Mouse (Mus musculus) E14TG2a.4 (cell line): Measurements from ENCODE around the gene Timm13.
A peak's percentile ranks its signal among the peaks of the same experiment; 100 is the strongest.

Experiments
- H3K27me3 ChIP-seq: 2 replicates; pipeline ENCODE4 v1.6.1; 2014; ENCODE audit warnings: low read length, control low read depth; ENCODE audit not compliant: insufficient read depth
- H3K36me3 ChIP-seq: 2 replicates; pipeline ENCODE4 v1.6.1; 2014; ENCODE audit warnings: low read length, control low read depth; ENCODE audit not compliant: insufficient read depth
- H3K4me1 ChIP-seq: replicated peaks from 2 replicates; pipeline ENCODE4 v1.6.1; 2014; ENCODE audit warnings: low read depth, low read length, control low read depth
- H3K4me3 ChIP-seq: replicated peaks from 2 replicates; pipeline ENCODE4 v1.5.1; 2014; ENCODE audit warnings: mild to moderate bottlenecking, low read length
- H3K9me3 ChIP-seq: 2 replicates; pipeline ENCODE4 v1.6.1; 2014; ENCODE audit warnings: low read length, control low read depth
- CTCF ChIP-seq: conservative IDR thresholded peaks from 2 replicates; pipeline ENCODE4 v1.5.1; 2014; ENCODE audit warnings: low read length
- NANOG ChIP-seq: IDR thresholded peaks from 2 replicates; pipeline ENCODE4 v1.6.1; 2014; ENCODE audit warnings: borderline replicate concordance, low read length, mixed read lengths
- POU5F1 ChIP-seq: IDR thresholded peaks from 2 replicates; pipeline ENCODE4 v1.6.1; 2014; ENCODE audit warnings: low read length, borderline replicate concordance

Gene Timm13

DNA sequence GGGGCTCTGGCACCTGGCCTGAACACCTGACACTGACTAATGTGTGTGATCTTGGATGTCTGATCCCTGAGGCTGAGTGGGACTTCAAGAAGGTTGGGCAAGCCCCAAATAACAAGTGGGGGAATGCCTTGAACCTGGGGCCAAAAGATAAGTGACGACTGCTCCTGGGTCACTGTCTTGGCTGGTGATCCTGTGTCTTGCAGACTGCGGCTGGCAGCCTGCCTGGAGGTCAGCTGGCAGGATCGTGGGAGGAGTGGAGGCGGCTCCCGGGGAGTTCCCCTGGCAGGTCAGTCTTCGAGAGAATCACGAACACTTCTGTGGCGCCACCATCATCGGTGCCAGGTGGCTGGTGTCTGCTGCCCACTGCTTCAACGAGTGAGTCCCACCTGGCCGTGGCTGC is 13.6 kb downstream of the Timm13 start:
- TF ChIP-seq CTCF (no peak), POU5F1 (no peak)
- no peak overlapping the region for H3K4me3 ChIP-seq
- H3K27me3 ChIP-seq, result peaks cover 65% of the 10 kb centered on the region
- peaks cover 2% of the 10 kb centered on the region; the same call in 1 of the 2 replicates for H3K9me3 ChIP-seq
- H3K4me1 ChIP-seq, result peaks cover 27% of the 10 kb centered on the region
- no peaks in the 10 kb centered on the region for H3K36me3 ChIP-seq

DNA sequence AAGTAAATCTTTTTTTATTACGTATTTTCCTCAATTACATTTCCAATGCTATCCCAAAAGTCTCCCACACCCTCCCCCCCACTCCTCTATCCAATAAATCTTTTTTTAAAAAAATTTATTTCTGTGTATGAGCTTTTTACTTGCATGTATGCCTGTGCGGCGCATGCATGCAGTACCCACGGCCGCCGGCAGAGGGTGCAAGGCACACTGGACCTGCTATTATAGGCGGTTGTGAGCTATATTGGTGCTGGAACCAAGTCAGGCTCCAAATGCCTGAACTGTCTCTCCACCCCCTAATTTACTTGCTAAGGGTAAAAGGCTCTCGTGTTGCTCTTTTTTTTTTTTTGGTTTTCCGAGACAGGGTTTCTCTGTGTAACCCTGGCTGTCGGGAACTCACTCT is 19.5 kb downstream of the Timm13 start:
- peaks cover 25% of the 10 kb centered on the region for H3K27me3 ChIP-seq
- no peak overlapping the region for H3K4me3 ChIP-seq
- H3K9me3 ChIP-seq, result no peaks in the 10 kb centered on the region
- peaks cover 29% of the 10 kb centered on the region for H3K4me1 ChIP-seq
- H3K36me3 ChIP-seq, result no peaks in the 10 kb centered on the region
- TF ChIP-seq NANOG (no peak), CTCF (peak; percentile 92)

DNA sequence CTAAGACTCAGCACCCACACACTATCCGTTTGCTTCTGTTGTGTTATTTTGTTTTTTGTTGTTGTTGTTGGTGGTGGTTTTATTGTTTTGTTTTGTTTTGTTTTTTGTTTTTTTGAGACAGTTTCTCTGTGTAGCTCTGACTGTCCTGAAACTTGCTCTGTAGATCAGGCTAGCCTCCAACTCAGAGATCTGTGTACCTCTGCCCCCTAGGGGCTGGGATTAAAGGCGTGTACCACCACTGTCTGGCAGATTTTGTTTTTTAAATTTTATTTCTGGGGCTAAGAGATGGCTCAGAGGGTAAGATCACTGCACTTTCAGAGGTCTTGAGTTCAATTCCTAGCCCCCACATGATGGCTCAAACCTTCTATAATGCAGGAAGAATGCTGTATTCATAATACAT is 19.9 kb downstream of the Timm13 start:
- Histone ChIP-seq H3K4me3 (no peak overlapping the region), H3K9me3 (no peaks in the 10 kb centered on the region), H3K27me3 (peaks cover 23% of the 10 kb centered on the region), H3K36me3 (no peaks in the 10 kb centered on the region), H3K4me1 (peaks cover 31% of the 10 kb centered on the region)
- TF ChIP-seq NANOG, result no peak
- peak; percentile 34 for TF ChIP-seq CTCF

DNA sequence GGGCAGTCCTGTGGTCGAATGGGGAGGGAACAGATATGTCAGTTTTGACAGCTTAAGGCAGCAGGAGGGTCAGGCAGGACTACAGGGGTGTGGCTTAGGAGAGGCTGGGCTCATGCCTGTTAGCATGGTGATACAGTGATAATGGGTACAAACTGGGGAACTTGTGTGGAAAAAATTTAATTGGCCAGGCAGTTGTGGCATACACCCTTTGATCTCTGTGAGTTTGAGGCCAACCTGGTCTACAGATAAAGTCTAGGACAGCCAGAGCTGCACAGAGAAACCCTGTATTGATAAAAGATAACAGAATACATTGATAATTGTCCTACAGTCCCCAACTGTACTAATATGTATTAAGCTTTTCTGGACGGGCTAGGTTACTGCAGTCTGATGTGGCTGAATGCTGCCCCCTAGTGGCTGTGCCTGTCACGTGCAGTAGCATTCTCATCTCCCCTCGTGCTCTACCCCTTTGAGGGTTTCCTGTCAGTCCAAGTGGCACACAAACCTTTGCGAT is 20.6 kb downstream of the Timm13 start:
- TF ChIP-seq CTCF (peak; percentile 87), POU5F1 (no peak)
- H3K9me3 ChIP-seq, result no peaks in the 10 kb centered on the region

DNA sequence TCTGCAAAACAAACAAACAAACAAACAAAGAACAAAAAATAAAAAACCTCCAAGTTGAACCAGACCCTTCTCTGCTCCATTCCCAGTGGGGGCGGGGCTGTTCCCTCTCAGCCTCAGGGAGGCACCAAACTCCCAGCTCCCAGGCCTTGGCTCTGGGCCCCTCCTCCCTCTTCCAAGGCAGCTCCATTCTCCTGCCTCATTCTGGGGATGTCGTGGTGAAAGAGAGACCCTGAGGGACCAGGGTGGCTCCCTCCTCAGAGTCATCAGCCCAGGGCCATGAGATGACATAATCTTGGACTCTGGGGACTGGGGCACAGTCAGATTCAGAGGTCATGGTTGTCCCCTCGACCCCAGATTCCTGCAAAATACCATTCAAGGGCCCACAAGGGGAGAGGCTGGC is 24.2 kb downstream of the Timm13 start:
- Histone ChIP-seq H3K36me3 (no peaks in the 10 kb centered on the region), H3K27me3 (peaks cover 20% of the 10 kb centered on the region), H3K4me1 (peaks cover 25% of the 10 kb centered on the region), H3K9me3 (no peaks in the 10 kb centered on the region), H3K4me3 (no peak overlapping the region)
- no peak for TF ChIP-seq NANOG
- TF ChIP-seq POU5F1, result no peak
- TF ChIP-seq CTCF, result no peak

More for the DNA sequence above, 20.6 kb downstream of the Timm13 start:
- Histone ChIP-seq H3K4me3 (no peak overlapping the region), H3K4me1 (peaks cover 31% of the 10 kb centered on the region), H3K36me3 (no peaks in the 10 kb centered on the region), H3K27me3 (peaks cover 17% of the 10 kb centered on the region)

DNA sequence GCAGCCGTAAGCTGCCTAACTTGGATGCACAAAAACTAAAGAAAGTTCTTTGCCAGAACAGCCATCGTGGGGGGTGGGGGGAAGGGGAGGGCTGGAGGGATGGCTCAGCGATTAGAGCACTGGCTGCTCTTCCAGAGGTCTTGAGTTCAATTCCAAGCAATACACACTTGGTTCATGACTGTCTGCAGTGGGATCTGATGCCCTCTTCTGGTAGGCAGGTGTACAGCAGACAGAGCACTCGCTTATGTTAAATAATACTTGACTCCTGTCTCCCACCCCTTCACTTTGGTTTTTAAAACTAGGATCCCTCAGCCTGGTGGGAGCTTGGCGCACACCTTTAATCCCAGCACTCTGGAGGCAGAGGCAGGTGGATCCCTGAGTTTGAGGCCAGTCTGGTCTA is 24.7 kb downstream of the Timm13 start:
- no peaks in the 10 kb centered on the region for H3K36me3 ChIP-seq
- peaks cover 26% of the 10 kb centered on the region for H3K4me1 ChIP-seq
- no peak overlapping the region for H3K4me3 ChIP-seq
- TF ChIP-seq NANOG (no peak), CTCF (peak; percentile 71)
- H3K9me3 ChIP-seq, result no peaks in the 10 kb centered on the region
- H3K27me3 ChIP-seq, result peaks cover 24% of the 10 kb centered on the region

DNA sequence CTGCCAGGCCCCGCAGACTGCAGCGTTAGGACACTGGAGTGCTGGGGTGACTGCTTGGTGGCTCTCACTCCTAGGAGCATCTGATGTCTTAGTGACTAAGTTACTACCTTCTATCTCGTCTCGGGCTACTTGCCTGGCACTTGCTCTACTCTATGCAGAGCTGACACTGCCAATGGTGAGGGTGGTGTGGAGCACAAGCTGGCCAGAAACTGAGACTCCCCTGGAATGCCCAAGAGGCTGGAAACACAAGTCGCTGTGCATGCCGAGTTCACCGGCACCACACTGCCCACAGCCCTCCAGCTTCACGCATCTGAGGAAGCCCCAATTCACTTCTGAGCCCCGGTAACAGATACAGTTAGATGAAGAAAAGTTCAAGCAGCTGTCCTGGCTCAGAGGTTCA is 26.7 kb downstream of the Timm13 start:
- Histone ChIP-seq H3K4me1 (peaks cover 20% of the 10 kb centered on the region), H3K9me3 (no peaks in the 10 kb centered on the region), H3K27me3 (peaks cover 24% of the 10 kb centered on the region), H3K4me3 (no peak overlapping the region), H3K36me3 (no peaks in the 10 kb centered on the region)
- no peak for TF ChIP-seq POU5F1
- TF ChIP-seq CTCF, result no peak
- TF ChIP-seq NANOG, result no peak

DNA sequence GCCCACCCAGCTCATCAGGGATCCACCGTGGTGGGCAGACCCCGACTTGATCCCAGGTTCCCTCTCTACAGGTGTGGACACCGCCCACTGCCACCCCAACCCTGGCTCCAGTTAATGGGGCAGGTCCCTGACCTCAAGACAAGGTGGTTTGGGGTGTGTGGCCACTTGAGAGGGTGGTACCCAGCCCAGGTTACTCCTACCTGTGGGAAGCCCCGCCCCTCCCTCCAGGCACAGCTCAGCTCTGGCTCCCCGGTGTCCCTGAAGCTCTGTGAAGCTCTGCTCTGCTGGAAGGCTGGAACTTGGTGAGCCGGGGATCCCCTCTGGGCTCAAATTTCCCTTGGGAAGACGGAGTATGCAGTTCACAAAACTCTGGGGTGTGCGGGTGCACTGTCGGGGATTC is 29.2 kb downstream of the Timm13 start, which contains the start of gene Tmprss9:
TSS of gene Tmprss9 (plus strand) at position 268 of the 400 bp plus-strand sequence.
- no peaks in the 10 kb centered on the region for H3K9me3 ChIP-seq
- peaks cover 21% of the 10 kb centered on the region for H3K27me3 ChIP-seq
- no peak within 1 kb of the TSS for H3K4me3 ChIP-seq
- H3K4me1 ChIP-seq, result peaks cover 21% of the 10 kb centered on the region
- H3K36me3 ChIP-seq, result peaks cover 18% of the 10 kb centered on the region
- no peak for TF ChIP-seq POU5F1
- TF ChIP-seq CTCF, result no peak
- TF ChIP-seq NANOG, result no peak

DNA sequence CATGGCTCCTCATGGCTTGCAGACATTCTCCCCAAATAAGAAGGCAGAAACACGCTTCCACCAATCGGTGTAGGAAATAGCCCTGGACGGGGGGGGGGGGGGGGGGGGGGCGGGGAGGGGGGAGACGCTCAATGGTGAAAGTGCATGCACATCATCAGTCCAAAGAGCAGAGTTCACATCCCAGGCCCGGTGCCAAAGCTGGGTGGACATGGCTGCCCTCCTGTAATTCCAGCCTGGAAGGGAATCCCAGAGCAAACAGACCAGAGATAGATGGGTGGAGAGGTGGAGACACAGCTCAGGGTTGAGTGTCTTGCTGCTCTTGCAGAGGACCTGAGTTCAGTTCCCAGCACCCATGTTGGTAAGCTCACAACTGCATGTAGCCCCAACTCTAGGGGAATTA is 29.8 kb downstream of the Timm13 start:
- Histone ChIP-seq H3K4me1 (peaks cover 16% of the 10 kb centered on the region), H3K36me3 (peaks cover 24% of the 10 kb centered on the region), H3K27me3 (peaks cover 21% of the 10 kb centered on the region), H3K4me3 (no peak overlapping the region), H3K9me3 (no peaks in the 10 kb centered on the region)
- TF ChIP-seq CTCF, result no peak
- TF ChIP-seq NANOG, result no peak
- no peak for TF ChIP-seq POU5F1
